Mouse (Mus musculus) brain, embryonic 18.5 days (tissue): ENCODE data around the gene Abhd17b.
"Not testable (repeated sequence)": the region's sequence is repeated elsewhere in the genome, so short reads cannot be mapped to it uniquely, and the experiment has no call there.

ENCODE experiments used
- DNase-seq: peaks from one replicate; pipeline ENCODE4 v3.0.0-alpha.2; 2012; ENCODE audit warnings: low read depth, low spot score

The Abhd17b gene

DNA sequence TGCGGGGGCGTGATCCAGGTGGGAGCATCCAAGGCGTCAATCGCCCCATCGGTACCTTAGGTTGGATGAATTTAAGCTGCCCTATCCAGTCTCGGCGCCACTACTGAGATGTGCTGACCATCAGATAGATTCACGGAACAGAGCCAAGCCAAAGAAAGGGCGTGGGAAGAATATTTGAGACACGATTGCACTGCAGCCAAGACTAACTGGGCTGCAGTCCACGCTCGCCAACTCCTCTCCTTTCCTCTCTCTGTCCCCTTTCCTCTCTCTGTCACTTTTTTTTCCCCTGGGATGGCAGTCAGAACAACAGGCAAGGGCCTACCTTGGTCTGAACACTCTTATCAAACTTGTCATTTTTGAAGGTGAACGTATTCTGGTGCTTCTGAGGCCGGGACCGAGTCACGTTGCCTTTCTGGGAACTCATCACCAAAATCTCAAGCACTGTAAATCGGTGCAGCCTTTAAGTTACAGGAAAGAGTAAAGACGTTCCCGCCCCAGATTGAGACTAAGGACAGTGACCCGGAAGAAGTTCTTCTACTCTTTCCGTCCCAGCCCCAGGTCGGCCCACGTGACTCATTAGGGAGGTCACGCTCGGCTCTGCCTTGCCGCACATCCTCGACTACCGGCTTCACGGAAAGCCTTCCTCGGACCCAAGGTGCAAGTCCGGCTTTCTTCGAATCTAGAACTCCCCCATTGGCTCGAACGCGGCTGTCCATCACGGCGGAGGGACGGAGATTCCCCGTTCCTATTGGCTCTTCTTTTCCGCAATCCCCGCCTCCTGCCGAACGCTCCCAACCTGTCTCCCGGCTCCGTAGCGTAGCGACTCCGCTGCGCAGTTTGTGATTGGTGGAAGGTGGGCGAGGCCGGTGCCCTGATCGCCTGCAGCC lies 457 bp upstream of the Abhd17b start, which contains the start of gene 1110059E24Rik:
1110059E24Rik (minus strand) TSS at position 692 of the 887 bp plus-strand sequence.
- DNase-seq, result peak; percentile 94

DNA sequence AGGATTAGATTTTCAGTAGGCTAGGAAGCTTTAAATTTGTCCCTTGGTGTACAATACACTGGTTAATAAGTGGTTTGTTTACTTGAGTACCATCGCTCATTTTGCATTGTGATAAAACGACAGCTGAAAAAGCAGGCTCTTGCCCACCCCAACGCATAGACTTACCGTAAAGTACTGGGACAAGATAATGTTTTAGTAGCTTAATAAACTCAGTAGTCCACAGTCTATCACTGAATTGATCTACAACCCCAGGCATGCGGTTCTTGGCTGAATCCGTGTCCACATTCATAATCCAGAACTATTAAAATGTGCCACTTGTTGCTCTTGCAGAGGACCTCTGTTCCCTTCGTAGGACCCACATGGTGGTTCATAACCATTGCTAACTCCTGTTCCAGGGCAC lies 1.8 kb downstream of the Abhd17b start:
- no peak for DNase-seq

DNA sequence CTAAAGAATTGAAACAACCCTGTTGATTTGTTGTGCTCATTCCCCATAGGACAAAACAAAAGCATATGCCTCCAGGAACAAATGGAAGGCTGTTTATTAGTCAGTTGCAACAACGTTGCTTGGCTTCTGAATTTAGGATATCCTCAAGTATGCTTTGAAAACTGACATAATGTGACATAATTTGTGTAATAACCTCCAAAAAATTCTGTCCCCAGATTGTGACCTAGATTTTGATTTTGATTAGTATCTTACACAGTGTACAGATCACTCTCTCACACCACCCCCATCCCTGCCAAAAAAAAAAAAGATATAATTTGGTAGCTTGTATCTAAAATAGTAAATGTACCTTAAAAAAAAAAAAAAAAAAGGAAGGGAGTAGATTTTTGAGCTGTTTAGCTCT lies 7.7 kb downstream of the Abhd17b start:
- DNase-seq, result no peak

DNA sequence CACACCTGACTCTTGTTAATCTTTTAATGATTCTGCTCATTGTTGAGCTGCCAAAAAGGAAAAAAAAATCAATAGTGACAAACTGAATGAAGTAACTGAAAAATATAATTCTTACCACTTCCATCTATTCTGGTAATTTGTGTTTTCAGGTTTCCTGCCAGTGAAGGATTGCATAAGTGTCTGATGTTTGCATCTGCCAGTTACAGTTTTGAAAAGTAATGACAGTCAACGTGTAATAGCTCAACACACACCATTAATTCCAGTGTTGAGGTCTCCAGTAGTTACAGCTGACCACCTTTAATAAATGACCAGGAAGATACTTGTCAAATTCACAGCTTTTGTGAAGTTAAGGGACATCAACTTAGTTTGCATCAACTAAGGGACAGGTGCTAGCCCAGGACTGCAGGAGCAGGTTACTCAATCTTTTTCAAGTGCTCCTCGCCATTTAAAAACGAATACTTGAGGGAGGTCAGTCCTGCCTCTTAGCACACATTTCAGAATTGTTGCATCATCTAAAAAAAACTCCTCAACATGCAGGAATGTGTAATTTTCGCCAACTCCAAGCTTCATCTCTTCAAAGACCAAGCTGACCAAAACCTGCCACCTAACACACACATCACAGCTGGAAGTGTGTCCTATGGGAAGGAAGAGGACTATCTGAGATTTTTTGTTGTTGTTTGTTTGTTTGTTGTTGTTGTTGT lies 10.9 kb downstream of the Abhd17b start:
- DNase-seq, result no peak

DNA sequence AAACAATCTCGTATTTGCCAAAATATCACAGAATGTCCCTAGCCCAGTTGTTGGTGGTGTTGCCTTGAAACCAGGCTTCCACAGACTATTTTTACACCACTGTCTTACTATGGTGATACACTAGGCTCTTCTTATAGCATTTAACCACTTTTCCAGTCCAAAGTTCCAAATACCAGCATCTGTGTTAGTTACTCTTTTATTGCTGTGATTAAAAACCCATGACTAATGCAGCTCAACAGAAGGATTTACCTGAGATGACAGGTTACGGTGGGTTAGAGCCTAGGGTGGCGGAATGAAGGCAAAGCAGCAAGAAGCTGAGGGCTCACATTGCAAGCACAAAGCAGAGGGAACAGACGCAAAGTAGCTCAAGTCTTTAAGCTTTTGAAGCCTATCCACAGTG lies 16.7 kb downstream of the Abhd17b start:
- DNase-seq, result no peak

DNA sequence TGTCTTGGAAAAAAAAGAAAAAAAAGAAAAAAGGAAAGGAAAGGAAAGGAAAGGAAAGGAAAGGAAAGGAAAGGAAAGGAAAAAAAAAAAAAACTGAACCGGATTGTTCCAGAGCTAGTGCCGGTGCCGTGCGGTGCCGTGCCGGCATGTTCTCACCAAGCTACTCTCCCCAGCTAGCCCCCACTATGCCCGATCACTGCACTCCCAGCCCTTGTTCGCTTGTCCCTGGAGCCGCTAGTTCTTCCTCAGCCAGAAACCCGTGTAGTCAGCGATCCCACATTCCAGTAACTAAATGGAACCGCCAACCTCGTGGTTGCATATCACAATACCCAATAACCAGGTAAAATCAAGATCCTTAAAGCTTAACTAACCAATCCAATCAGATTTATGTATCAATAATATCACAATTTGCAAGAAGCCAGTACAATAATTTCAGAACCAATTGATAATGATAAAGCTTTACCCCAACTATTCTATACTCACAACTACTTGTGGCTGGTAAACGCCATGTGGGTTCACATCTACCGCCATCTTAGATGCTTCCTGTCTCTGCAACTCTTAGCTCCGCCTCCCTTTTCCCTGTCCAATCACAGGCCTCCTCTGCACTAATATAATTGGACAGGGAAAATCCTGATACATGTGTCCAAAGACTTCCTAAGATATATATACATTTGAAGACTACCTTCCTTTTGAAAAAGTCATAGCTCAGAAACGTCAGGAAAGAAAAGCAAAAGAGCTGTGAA lies 21.5 kb downstream of the Abhd17b start:
- no peak for DNase-seq

DNA sequence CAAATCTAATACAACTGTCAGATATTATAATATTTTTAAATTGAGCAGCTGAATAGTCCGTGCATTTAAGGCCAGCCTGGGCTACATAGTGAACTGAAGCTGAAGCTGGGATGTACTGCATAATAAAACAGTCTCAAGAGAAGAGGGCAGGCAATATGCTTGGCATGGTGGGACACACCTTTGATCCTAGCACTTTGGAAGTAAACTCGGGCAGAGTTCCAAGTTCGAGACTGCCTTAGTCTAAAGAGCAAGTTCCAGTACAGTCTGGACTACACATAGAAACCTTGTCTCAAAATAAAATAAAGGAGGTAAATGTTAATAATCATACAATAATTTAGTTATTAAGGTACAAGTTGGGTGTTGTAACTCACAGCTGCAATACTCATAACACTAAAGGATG lies 27.1 kb downstream of the Abhd17b start:
- no peak for DNase-seq

DNA sequence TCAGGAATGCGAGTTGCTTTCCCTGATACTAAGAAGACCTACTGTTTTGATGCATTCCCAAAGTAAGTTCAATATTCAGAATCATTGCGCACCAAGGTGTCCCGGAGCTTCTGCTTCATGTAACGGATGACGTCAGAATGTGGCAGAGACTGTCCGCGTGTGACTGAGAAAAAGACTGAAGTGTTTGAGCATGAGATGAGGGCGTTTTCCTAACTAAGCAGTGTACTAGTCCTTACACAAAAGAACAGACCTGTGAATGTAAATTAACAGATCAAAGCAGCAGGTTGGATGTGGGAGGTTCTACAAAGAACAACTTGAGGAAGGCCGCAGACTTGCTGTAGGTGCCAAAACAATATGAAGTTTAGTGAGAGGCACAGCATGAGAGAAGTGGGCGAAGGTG lies 28.0 kb downstream of the Abhd17b start:
- DNase-seq, result no peak

DNA sequence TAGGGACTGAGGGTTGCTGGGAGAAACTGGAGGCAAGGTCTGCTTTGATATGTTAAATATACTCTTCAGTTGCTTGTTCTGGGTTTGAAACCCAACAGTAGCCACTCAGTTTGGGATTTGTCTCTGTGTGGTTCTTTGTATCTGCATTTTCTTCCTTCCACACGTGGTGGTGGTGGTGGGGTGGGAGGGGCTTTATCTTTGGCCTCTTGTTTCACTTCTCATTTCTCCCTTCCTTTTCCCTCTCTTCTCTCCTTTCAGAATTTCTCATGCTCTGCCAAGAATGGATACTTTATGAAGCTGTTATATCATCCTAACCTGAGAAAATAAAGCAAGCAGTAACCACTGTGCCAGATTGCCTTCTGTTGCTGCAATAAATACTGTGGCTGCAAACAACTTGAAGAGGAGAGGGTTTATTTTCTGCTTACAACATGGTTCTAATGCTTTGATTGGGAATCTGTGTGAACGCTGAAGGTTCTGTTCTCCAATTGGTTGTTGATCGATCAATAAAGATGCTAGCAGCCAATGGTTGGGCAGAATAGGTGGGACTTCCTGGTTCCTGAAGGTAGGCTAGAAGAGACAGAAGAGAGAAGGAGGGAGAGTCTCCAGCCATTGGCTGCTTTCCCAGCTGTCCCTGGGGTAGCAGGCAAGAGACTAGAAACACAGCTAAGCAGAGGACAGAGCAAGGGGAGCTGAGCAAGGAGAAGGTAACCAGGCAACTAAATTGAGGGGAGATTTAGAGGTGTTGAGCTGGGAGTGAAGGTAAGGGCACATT lies 60.5 kb downstream of the Abhd17b start:
- no peak for DNase-seq

DNA sequence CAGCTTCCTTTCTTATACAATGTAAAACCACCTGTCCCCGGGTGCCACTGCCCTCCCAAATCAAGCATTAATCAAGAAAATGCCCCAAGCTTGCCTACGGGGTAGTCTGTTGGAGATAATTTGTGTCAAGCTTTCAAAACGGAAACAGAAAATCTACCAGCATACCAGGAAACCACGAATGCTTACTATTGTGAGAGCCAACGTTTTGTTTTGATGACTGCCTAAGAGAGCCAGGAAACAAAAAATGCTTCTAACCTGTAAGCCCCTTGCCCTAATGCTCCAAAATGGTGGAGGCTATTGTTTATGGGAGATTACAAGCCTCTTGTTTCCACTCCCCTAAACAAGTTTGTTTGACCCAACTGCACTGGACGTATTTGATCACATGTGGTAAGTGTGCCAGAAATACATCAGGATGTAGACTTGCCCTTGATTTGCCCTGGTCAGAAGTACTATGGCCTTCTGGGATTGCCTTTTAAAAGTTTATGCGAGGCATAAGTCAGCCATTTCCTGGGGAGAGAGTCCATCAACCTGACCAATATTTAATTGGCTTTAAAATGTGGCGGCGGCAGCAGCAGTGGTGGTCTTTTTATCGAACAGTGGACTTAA lies 61.4 kb downstream of the Abhd17b start:
- no peak for DNase-seq

DNA sequence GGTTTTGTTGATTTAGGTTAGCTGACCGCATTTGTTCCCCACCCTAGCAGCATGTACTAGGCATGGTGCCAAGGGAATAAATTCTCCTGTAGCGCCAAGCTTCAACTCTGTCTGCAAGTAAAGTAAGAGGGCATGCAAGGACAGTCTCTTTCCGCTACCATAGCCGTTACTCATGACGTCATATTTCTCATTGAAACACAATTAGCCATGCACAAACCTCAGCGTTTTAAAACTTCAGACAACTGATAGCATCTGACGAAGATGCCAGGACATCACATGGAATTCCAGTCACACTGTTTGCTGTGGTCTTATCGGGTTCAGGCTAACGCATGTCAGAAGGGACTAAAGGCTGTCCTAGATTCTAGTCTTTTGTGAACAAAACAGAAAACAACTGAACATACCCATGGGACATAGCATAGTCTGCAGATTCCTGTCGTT lies 62.0 kb downstream of the Abhd17b start:
- DNase-seq, result no peak

DNA sequence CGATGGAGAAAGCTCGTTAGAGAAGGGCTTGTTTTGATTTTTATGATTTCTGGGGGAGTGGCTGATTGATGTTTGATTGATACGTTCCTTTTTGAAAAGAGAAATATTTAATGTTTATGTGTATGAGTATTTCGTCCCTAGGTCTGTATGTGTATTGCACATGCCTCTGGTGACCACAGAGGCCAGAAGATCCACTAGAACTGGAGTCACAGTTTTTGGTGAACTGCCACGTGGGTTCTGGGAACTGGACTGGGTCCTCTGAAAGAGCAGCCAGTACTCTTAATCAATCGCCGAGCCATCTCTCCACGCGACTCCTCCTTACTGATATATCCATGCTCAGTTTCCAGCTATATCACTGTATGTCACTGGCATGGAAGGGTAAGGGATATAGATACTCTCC lies 62.5 kb downstream of the Abhd17b start:
- no peak for DNase-seq

DNA sequence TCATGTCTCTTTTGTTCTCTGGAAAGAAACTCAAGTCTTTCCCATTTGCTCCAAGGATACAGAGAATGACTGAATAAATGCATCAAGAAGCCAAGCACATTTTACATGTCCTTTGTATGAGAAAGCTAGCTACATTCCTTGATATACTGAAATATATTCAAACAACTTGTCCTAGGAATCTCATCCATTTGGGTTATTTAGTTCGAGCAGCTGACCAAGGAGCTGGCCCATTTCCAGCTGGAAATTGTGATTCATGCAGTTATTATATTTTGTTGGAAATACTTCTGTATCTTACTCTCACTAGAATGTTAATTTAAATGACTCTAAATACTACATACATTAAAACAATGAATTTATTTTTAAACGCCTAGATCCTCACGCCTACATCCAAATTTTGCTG lies 63.5 kb downstream of the Abhd17b start:
- DNase-seq, result no peak

DNA sequence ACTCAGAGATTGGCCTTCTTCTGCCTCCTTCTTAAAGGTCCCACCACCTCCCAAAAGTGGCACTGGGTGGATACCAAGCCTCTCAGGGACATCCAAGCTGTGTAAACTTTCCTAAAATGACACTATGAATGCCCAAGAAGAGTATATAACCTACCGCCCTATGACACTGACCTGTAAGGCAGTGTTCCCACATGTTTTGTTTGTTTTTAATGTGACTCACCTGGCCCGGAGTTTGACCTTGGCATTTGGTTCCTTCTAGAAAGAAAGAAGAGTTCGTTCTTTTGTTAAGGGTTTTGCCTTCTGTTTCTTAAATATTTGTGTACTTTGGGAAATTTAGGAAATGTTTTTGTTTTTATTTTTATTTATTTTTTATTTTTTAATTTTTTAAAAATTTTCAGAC lies 66.2 kb downstream of the Abhd17b start:
- DNase-seq, result no peak

DNA sequence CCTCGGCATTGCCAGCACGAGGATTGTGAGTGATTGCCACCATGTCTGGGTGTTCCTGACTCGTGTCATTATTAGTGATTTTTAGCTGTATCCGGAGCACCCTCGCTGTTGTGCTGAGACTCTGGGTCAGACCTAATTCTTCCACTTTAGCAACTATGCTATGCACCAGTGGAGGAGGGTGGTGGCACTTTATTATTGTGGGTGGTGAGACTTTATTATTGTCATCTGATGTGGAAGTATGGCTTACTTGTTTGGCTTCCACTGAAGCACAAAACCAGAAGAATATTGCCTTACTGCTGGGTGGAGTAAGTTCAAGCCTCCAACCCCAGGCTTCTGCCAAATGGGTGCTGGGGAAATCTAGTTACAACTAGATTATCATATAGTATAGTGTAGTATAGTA lies 68.0 kb downstream of the Abhd17b start:
- no peak for DNase-seq

DNA sequence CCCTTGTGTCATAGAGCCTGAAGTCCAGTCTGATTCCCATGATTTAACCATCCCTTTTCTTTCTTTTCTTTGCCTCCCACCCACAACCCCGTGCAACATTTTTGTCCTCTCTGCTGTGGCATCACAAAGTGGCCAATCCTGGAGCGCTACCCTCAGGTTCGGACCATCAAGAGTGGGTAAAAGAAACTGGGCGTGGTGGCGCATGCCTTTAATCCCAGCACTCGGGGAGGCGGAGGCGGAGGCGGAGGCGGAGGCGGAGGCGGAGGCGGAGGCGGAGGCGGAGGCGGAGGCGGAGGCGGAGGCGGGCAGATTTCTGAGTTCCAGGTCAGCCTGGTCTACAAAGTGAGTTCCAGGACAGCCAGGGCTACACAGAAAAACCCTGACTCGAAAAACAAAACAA lies 70.3 kb downstream of the Abhd17b start:
- DNase-seq, result not testable (repeated sequence)

DNA sequence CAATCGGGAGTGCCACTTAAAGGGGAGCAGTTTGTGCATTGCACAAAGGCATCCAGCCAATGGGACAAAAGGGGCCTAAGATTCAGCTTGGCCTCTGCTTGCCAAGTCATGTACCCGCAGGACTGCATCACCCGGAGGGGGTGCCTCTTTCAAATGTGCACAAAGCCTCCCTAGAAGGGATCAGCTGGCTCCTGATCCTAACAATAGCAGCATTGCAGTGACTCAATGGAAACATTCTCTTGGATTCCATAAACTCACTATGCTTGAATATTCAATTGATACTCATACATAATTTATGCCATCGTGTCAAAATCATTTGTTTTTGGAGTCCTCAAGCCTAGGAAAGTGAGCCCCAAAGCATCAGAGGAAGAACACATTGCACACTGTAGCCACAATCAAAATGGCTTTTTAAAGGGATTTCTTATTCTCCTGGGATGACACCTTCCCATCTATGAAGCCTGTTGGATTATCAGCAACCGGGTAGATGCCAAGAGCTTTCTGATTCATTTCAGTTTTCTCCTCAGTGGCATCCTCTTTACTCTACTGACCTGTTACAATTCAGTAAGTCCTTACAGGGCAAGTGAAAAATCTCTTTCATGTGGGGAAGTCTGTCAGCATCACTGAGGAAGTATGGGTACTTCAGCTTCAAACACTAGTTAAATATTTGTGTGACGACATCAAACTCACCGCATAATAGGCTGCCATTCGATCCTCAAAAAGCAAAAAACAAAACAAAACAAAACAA lies 71.1 kb downstream of the Abhd17b start:
- DNase-seq, result no peak

DNA sequence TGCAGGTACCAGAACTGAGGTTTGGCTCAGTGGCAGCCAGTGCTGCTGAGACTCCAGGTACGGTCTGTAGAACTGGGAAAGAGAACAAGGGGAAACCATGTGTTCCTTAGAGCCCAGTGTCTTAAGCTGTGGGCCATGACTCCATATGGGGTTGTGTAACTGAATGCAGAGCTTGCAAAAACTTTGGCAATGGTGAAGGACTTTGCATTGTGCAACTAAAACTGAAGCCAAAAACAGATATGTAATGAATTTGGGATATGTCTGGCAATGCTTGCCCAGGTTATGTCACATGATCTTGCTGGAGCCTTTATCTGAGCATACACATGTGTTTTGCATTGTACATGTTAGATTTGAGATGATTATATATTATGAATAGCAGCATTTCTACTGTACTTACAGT lies 72.2 kb downstream of the Abhd17b start:
- DNase-seq, result no peak

DNA sequence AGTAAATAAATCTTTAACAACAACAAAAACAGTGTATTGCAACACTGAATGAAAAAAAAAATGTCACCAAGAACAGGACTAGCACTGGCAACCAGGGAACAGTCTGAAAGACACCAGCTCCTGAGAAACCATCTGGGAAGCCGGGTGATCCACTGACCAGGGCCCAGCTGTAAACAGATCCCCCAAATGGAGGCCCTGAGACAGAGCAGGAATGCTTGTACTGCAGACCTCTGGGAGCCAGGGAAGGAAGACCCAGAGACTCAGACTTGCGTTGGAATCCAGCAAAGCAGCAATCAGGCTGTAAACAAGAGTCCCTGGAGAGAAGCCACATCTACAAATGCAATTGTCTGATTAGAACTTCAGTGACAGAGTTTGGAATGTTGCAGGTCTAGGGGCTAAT lies 74.1 kb downstream of the Abhd17b start:
- no peak for DNase-seq

DNA sequence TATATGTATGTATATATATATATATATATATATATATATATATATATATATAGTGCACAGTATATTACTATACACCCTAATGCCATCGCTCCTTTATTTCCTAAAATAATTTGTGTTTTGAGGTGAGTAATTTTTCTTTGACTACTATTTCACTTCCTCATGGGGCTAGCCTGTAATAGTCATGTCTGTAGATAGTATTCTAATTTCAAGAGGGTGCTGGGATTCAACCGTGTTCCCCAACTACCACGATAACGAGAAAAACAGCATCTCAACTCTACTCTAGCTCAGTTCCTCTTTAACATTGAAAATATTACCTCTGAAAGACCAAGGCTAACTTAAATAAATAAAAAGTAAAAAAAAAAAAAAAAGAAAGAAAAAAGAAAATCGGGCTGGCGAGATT lies 75.4 kb downstream of the Abhd17b start:
- DNase-seq, result no peak
